Mouse (Mus musculus): Measurements from ENCODE around the gene Foxk2.
"Not testable (repeated sequence)": the region's sequence is repeated elsewhere in the genome, so short reads cannot be mapped to it uniquely, and the experiment has no call there.

Gene Foxk2

GRCm38 (mm10) chr11:121278011-121278410 lies 18.2 kb downstream of the Foxk2 start:
- DNase-seq (ENCODE audit: low read depth, low spot score): no peak

GRCm38 (mm10) chr11:121282911-121283310 lies 23.1 kb downstream of the Foxk2 start:
- DNase-seq (ENCODE audit: low read depth, low spot score): no peak

GRCm38 (mm10) chr11:121289859-121290258 lies 30.1 kb downstream of the Foxk2 start:
- DNase-seq (ENCODE audit: low read depth, low spot score): no peak

GRCm38 (mm10) chr11:121294771-121295170 lies 35.0 kb downstream of the Foxk2 start:
- no peak for DNase-seq (ENCODE audit: low read depth, low spot score)

GRCm38 (mm10) chr11:121298493-121298892 lies 38.7 kb downstream of the Foxk2 start:
- no peak for DNase-seq (ENCODE audit: low read depth, low spot score)

- no peak for DNase-seq (ENCODE audit: low read depth, low spot score)
Measured at GRCm38 (mm10) chr11:121300265-121300664, 40.5 kb downstream of the Foxk2 start.

GRCm38 (mm10) chr11:121305371-121305770 lies 45.6 kb downstream of the Foxk2 start:
- no peak for DNase-seq (ENCODE audit: low read depth, low spot score)

GRCm38 (mm10) chr11:121306608-121307007 lies 46.8 kb downstream of the Foxk2 start:
- DNase-seq (ENCODE audit: low read depth, low spot score): no peak

- not testable (repeated sequence) for DNase-seq (ENCODE audit: low read depth, low spot score)
Measured at GRCm38 (mm10) chr11:121307712-121308111, 47.9 kb downstream of the Foxk2 start.

- no peak for DNase-seq (ENCODE audit: low read depth, low spot score)
Measured at GRCm38 (mm10) chr11:121326034-121326433, 66.2 kb downstream of the Foxk2 start.

GRCm38 (mm10) chr11:121326681-121327080 lies 66.9 kb downstream of the Foxk2 start:
- DNase-seq (ENCODE audit: low read depth, low spot score): no peak

GRCm38 (mm10) chr11:121328206-121328605 lies 68.4 kb downstream of the Foxk2 start:
- no peak for DNase-seq (ENCODE audit: low read depth, low spot score)

GRCm38 (mm10) chr11:121328619-121329018 lies 68.8 kb downstream of the Foxk2 start:
- no peak for DNase-seq (ENCODE audit: low read depth, low spot score)

GRCm38 (mm10) chr11:121331641-121332040 lies 71.9 kb downstream of the Foxk2 start:
- no peak for DNase-seq (ENCODE audit: low read depth, low spot score)

- no peak for DNase-seq (ENCODE audit: low read depth, low spot score)
Measured at GRCm38 (mm10) chr11:121339647-121340046, 79.9 kb downstream of the Foxk2 start.

GRCm38 (mm10) chr11:121340287-121340686 lies 80.5 kb downstream of the Foxk2 start:
- DNase-seq (ENCODE audit: low read depth, low spot score): no peak

GRCm38 (mm10) chr11:121342423-121342822 lies 82.6 kb downstream of the Foxk2 start:
- DNase-seq (ENCODE audit: low read depth, low spot score): not testable (repeated sequence)

- no peak for DNase-seq (ENCODE audit: low read depth, low spot score)
Measured at GRCm38 (mm10) chr11:121347036-121347435, 87.2 kb downstream of the Foxk2 start.

- no peak for DNase-seq (ENCODE audit: low read depth, low spot score)
Measured at GRCm38 (mm10) chr11:121348166-121348565, 88.4 kb downstream of the Foxk2 start.

- not testable (repeated sequence) for DNase-seq (ENCODE audit: low read depth, low spot score)
Measured at GRCm38 (mm10) chr11:121348727-121349126, 88.9 kb downstream of the Foxk2 start.

GRCm38 (mm10) chr11:121353326-121354090 lies 93.7 kb downstream of the Foxk2 start:
- DNase-seq (ENCODE audit: low read depth, low spot score): peak; percentile 44

GRCm38 (mm10) chr11:121354091-121354707 lies 94.4 kb downstream of the Foxk2 start, which contains the start of gene Wdr45b:
Wdr45b (minus strand) TSS chr11:121354445.
- DNase-seq (ENCODE audit: low read depth, low spot score): peak; percentile 97
